Mouse (Mus musculus) frontal cortex, postnatal 14 days (tissue): ENCODE data around the gene Tbc1d1.
"Not testable (repeated sequence)": the region's sequence is repeated elsewhere in the genome, so short reads cannot be mapped to it uniquely, and the experiment has no call there.

Source experiments
- DNase-seq, 2 experiments: peaks; one replicate each; pipeline ENCODE4 v3.0.0; 2022; ENCODE audit warnings: low spot score in 2 of 2

Gene Tbc1d1

GRCm38 (mm10) chr5:64313481-64313880 lies 157.4 kb downstream of the Tbc1d1 start:
- DNase-seq: no peak

DNA sequence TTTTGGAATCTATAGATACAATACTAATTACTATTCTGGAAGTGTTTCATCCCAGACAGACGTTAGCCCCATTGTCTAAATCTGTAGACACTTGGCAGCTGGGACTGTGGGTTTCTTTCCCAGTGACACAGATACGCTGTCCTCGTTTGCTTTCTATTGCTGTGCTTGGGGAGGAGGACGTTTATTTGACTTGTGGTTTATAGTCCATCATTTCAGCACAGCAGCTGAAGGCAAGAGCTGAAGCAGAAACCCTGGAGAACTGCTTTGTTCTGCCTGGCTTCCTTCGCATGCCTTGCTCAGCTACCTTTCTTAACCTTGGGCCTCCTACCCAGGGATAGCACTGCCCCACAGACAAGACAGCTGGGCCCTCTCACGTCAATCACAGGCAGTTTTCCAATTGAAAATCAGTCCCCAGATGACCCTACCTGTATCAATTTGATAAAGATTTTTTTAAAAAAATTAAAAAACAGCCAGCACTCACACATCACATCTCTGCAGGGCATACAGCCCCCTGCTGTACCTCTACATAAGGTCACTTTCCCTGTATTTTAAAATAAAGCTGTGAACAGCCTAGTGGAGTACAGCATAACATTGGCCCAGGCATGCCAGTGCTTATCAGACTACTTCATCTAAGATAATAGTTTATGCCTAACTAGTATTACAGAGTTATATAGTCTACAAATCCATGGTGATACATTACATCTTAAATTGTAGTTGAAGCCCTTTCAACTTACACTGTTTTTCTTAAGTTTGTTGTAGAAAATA lies 158.4 kb downstream of the Tbc1d1 start:
- no peak for DNase-seq

DNA sequence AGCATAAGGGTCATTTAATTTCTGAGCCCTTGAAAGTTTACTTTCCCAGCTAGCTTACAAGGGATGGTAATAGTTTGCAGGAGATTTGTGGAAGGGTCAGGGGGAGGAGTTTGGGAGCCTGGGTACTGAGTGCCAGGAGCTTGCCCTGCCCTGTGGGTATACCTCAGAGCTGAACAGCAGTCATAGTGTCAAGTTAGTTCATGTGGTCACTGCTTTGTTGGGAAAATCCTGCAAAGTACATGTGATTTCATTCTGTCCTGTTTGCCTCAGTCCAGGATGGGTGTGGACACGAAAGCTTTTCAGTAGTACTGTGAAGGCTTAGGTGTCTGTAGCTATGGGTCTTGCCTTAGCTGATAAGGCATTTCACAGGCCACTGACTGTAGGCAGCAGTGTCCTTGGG lies 159.0 kb downstream of the Tbc1d1 start:
- no peak for DNase-seq

- DNase-seq: no peak
Observed at GRCm38 (mm10) chr5:64323286-64323685, 167.2 kb downstream of the Tbc1d1 start.

DNA sequence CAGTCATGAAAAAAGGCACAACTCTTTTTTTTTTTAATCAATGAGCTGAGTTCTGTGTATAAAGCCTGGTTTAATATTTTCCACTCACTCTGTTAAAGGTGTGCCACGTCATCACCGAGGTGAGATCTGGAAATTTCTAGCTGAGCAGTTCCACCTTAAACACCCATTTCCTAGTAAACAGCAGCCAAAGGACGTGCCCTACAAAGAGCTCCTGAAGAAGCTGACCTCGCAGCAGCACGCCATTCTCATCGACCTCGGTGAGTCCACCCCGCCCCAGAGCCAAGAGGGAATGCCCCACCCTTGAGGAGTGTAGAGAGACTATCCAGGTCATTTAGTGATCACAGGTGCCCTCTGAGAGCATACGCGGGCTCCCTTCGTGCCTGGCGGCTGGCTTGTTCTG lies 168.2 kb downstream of the Tbc1d1 start:
- peak in 1 of 2 experiments; percentile 1 for DNase-seq

- DNase-seq: no peak
Observed at GRCm38 (mm10) chr5:64324920-64325319, 168.8 kb downstream of the Tbc1d1 start.

DNA sequence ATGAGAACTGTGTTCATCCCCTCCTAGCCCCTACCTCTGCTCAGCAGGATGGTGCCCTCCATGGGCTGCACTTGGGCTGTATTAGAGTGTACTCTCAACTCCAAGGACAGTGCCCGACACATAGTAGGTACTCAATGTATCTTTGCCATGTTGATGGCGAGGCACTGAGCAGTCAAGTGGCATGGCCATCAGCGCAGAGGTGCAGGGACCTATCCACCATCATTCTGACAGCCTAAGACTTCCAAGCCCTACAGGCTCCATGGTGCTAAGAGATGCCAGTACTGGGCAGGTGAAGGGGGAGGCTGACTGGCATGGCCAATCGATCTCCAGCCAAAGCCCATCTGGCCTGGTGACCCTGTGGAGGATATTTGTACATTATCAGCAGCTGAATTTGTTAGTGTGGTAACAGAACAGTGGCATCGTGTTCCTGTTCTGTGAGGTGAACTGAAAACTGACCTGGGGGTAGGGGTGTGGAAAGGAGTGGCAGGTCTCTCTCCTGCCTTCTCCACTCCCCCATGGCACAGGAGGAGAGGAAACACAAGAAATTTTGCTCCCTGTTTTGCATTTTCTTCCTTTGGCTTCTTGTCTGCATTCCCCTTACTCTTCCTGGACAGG lies 169.7 kb downstream of the Tbc1d1 start:
- peak in 1 of 2 experiments; percentile 2 for DNase-seq

DNA sequence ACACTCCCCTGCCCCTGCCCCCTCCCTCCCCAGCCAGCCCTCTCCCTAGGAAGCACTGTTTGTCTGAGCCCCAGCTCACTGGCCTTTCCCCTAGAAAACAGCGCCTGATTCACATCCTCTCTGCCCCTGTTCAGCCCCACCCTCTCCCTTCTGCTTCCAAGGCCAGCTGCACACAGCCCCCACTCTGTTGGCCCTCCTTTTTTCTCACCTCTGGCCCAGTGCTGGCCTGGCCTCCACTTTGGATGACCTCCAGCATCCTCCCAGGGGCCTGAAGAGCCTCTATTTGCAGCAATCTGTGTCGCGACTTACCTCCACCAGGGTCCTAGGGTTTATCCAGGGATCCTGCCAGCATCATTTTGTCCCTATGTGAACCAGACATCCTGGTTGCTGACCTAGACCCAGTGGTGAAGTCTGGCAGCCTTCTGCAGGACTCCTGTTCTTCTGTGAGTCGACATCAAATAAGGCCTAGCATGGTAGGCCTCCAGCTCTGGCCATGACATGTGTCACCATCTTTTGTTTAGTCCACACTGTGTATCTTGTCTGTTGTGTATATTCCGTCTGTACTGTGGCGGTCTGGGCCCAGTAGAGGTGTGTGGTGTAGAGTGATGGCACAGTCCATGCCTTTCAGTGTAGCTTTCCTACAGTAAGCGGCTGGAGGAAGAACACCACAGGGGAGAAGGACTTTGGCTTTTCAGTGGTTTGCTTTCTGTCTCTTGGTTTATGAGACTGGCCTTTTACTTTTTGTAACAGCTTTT lies 170.5 kb downstream of the Tbc1d1 start:
- peak in 1 of 2 experiments; percentile 27 for DNase-seq

DNA sequence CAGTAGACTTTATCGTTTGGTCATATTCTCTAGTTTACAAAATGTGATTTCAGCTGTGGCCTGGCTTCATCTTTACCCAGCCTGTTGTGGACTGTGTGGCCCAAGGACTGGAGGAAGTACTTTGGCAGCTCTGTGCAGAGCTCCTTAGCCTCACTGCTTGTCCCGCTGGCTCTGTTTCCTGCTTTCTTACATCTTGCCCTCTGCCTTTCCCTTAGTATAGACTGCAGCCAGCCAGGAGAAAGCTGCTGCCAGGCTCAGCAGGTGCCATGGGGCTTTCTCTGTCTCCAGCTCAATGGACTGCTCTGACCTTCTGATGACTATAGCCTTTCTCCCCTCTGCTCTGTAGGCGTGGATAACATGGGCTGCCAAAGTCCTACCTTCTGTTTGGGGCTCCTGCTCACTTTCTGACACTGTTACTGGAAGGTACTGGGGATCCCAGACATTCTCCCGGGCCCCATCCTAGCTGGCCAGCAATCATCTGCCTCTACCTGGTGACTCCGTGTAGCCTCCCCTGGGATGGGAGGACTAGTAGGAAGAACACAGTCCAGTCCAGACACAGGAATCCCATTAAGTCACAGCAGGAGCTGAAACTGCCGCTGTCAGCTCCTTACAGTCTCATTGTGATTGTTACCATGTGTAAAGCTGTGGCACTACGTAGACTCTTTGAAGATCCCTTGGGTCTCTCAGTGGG lies 171.3 kb downstream of the Tbc1d1 start:
- peak in 1 of 2 experiments; percentile 4 for DNase-seq

GRCm38 (mm10) chr5:64336767-64337408 lies 180.8 kb downstream of the Tbc1d1 start:
- DNase-seq: peak; percentile 64 to 77

DNA sequence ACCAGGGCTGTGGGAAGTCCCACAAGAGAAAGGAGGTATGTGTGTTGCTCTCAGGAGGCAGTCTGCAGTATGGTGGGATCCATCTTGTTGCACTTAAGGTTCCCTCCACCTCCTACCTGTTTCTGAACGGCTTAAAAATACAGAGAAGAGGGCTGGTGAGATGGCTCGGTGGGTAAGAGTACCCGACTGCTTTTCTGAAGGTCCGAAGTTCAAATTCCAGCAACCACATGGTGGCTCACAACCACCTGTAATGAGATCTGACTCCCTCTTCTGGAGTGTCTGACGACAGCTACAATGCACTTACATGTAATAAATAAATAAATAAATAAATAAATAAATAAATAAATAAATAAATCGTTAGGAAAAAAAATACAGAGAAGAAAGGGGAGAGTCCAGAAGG lies 182.7 kb downstream of the Tbc1d1 start:
- not testable (repeated sequence) for DNase-seq

DNA sequence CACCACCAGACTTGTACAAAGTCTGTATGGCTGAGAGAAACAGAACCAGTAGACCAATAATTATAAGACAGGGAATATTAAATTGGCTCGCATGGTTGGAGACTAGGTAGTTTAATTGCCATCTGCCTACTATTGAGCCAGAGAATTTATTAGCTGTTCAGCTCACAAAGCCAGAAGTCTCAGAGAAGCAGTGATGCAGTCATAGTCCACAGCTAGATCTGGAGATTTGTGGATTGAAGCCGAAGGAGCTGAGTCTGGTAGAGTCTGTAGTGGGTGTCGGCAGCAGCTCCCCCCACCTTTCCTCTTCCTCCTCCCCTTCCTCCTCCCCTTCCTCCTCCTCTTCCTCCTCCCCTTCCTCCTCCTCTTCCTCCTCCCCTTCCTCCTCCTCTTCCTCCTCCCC lies 184.3 kb downstream of the Tbc1d1 start:
- no peak for DNase-seq

- DNase-seq: no peak
Observed at GRCm38 (mm10) chr5:64341671-64342070, 185.6 kb downstream of the Tbc1d1 start.

DNA sequence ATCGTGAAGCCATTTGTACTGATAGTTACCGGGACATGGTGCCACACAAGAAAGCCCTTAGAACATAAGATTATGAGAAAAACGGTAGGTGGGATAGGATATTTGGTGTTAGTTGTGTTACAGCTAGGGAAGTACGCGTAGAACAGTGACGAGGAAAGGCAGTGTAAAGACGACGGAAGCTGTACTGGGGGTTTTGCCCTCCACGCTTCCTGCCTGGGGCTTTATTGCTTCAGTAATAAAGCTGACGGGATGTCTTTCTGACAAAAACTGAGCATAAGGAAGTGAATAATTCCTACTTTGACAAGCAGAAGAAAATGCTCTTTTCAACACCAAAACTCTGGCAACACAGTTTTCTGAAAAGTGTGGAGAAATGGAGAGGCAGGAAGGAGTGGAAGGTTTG lies 186.0 kb downstream of the Tbc1d1 start:
- DNase-seq: no peak

- no peak for DNase-seq
Observed at GRCm38 (mm10) chr5:64343972-64344700, 188.0 kb downstream of the Tbc1d1 start.

GRCm38 (mm10) chr5:64345181-64345735 lies 189.2 kb downstream of the Tbc1d1 start:
- no peak for DNase-seq

- DNase-seq: no peak
Observed at GRCm38 (mm10) chr5:64345761-64346160, 189.7 kb downstream of the Tbc1d1 start.

- no peak for DNase-seq
Observed at GRCm38 (mm10) chr5:64346343-64346885, 190.3 kb downstream of the Tbc1d1 start.

GRCm38 (mm10) chr5:64348166-64348565 lies 192.1 kb downstream of the Tbc1d1 start:
- DNase-seq: no peak

DNA sequence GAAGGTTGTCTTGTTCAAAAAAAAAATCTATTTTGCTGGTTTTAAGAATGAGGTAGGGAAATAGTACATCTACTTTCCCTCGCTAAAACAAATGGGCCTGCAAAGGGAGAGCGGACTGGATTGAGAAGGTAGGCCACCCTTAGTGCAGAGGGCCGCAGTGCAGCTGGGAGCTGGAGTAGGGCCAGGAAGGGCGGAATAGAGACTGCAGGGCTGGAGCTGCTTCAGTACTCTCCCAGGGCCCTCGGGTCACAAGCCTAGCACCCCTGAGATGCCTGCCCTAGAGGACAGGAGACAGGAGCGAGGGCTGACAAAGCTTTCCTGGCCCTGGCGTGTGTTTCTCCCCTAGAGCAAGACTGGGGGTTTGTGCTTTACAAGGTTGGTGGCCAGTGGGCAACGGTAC lies 192.7 kb downstream of the Tbc1d1 start:
- no peak for DNase-seq
